Mouse (Mus musculus): ENCODE measurements around the gene Unc5c.

DNA sequence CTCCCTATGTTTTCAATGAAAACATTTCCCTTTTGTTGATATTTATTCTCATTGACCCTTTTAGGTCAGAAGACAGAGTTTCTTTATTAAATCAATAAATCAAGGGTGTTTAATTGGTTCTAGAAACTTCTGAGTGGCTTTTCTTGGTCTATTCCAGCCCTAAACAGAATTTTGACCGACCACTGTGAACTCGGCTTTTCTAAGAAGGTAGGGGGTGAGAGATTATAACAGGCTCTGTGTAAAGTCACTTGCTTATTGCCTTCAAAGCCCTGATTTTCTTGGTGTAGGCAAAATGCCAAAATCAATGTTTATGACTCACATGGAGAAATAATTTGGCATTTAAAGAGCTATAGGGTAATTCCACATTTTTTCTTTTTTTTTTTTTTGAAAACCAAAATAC, 112.4 kb downstream of the Unc5c start:
- TF ChIP-seq POLR2A (IDR thresholded peaks at IDR 0.05; ENCODE audit: borderline replicate concordance, extremely low read depth, low read depth, low read length): no peak
- TF ChIP-seq CTCF (IDR thresholded peaks at IDR 0.05; ENCODE audit: insufficient read depth, low read length): no peak

Measured in lung, adult 2 months (tissue).